Mouse (Mus musculus) megakaryocyte-erythroid progenitor cell, adult 5-6 weeks (primary cell): ENCODE data around the gene Hils1. TPM values are rescaled to one million over a fixed set of nuclear protein-coding genes. Genes with fewer than 3 reads are reported as not detected.
"Not testable (repeated sequence)": the region's sequence is repeated elsewhere in the genome, so short reads cannot be mapped to it uniquely, and the experiment has no call there.

Source experiments
- ATAC-seq: replicated peaks from 2 replicates; pipeline ENCODE4 v1.8.0; 2016; ENCODE audit warnings: mild to moderate bottlenecking, inconsistent platforms; ENCODE audit not compliant: severe bottlenecking, poor library complexity, low FRiP score, low TSS enrichment
- total RNA-seq, 2 experiments: library from RNA; stranded (forward) in 1 of 2; stranded (reverse) in 1 of 2; fragments of 200-1000, 215-1000 nt in 1 of 2; fragments of >200 nt in 1 of 2; fragmentation: Nextera tagmentation in 1 of 2; gene quantifications; 2 replicates each; pipeline ENCODE4 v1.2.3; 2014 to 2017

Hils1 gene
- total RNA-seq, 2 experiments from 2014 or later, result not detected

- ATAC-seq, result no peak
Observed at GRCm38 (mm10) chr11:95000128-95000527, 32.7 kb downstream of the Hils1 start.

- 0 out of 2 replicates have a peak, but pooled peaks have one; percentile 0 for ATAC-seq
Observed at GRCm38 (mm10) chr11:95000548-95000947, 33.2 kb downstream of the Hils1 start.

- ATAC-seq, result peak; percentile 13; the same call in 1 of the 2 replicates
Observed at GRCm38 (mm10) chr11:95001058-95001457, 33.7 kb downstream of the Hils1 start.

DNA sequence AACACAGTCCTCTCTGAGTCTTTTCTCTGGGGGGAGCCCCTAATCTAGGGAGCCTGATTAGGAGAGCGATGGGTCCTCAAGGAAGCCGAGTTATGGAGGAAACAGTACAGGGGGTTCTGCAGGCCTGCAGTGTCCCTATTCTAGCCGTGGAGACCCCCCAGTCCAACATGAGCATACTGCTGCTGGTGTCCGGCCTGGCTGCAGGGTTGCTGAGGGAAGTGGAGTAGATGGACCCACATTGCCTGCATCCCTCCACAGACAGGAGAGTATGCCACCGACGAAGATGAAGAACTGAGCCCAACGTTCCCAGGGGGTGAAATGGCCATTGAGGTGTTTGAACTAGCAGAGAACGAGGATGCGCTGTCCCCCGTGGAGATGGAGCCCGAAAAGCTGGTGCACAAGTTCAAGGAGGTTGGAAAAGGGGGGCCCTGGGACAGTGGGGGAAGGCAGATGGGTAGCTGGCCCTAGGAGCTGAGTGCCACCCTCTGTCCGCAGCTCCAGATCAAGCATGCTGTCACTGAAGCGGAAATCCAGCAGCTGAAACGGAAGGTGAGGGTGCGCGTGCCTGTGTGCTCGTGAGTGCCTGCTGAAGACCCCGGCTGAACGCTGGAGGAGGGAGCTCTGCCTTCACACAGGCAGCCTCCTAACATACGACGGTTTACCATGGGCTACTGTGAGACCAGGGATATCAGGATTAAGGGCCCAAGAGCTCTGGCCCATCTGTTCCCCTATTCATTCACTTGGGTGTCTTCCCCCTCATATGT lies 34.4 kb downstream of the Hils1 start:
- no peak for ATAC-seq

GRCm38 (mm10) chr11:95002705-95003104 lies 35.3 kb downstream of the Hils1 start:
- no peak for ATAC-seq

DNA sequence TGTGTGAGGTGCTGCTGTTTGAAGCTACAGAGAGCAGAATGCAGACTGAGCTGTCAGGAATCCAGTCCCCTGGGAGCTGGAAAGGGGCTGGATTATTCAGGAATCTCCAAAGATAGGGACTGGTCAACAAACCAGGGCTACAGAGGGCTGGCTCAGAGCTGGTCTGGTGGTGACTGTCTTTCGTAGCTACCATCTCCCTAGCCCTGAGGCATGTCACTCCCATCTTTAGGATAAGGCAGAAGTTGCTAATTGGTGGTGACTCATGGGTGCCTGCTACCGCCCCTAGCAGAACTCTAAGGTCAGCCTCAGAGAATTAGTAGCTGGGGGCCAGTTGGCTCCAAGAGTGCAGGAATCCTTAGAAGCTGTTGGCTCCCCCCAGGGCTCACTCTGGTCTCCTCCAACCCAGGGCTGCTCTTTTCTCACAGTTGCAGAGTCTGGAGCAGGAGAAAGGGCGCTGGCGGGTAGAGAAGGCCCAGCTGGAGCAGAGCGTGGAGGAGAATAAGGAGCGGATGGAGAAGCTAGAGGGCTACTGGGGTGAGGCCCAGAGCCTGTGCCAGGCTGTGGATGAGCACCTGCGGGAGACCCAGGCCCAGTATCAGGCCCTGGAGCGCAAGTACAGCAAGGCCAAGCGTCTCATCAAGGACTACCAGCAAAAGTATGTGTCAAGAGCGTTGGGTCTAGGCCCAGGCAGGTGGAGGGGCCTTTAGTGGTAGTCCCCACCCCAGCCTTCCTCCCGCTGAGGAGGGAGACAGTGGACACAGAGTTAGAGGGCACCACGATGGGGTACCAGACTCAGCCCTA lies 36.9 kb downstream of the Hils1 start:
- no peak for ATAC-seq

DNA sequence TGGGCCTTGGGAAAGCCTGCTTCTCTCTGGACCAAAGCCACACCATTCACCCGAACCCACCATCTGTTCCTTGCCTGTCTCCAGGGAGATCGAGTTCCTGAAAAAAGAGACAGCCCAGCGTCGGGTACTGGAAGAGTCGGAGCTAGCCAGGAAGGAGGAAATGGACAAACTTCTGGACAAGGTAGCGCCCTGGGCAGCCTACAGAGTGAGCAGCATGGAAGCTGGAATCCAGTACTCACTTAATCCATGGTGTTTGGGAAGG lies 37.5 kb downstream of the Hils1 start:
- ATAC-seq, result no peak

DNA sequence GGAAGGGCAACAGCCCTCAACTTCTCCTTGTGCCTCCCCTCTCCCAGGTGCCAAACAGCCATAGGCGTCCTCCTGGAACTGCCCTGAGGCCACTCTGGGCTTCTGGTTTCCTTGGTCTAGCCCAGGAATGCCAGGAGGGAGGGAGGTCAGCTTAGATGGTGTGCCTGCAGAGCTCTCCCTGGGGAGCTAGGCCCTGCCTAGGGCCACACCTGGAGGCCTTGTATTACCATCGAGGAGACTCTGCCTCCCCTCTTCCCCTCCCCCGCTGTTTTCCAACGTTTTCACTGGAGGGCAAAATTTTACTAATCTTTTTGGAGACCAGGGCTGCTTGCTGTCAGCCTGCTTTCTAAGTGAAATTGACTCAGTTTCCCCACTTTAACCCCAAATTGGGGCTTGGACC lies 38.6 kb downstream of the Hils1 start:
- ATAC-seq, result no peak

- ATAC-seq, result peak; percentile 23; the same call in 1 of the 2 replicates
Observed at GRCm38 (mm10) chr11:95006525-95007219, 39.3 kb downstream of the Hils1 start.

DNA sequence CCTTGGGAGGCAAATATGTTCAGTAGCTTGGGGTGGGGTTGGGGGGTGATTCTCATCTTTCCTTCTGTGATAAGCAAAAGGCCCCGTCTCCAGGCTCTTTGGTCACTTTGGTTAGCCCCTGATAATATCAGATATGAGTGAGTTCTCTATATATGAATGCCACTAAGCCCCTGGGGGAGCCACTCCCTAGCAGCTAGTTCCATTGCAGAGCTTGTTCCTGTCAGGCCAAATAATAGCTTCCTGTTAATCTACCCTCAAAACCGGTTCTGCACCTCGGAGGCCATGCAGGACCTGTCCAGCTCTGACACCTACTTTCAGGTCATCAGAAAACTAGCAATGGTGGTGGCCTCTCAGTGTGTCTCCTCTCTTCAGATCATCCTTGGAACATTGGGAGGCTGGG lies 40.0 kb downstream of the Hils1 start:
- no peak for ATAC-seq

- 0 out of 2 replicates have a peak, but pooled peaks have one; percentile 3 for ATAC-seq
Observed at GRCm38 (mm10) chr11:95008661-95009628, 41.6 kb downstream of the Hils1 start.

DNA sequence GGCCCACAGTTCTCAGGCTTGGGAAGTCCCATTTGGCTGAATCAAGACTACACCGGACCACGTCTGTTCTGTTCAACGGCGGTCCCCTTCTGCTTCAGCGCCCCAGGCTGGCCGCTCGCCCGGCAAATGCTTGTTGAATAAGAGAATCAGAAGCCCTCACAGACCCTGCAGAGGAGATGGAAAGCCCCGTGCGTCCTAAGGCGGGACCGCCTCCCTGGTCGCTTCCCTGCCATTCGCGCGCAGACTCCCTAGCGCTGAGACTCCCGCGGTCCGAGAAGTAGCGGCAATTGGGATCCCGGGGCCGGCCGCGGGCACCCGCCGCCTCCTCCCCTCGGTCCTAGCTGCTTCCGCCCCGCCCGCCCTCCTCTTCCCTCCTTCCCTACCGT lies 42.2 kb downstream of the Hils1 start, which contains the start of gene Samd14:
Samd14 (plus strand) TSS at position 251 of the 386 bp plus-strand sequence.
- ATAC-seq, result peak; percentile 20; the same call in 1 of the 2 replicates

- no peak for ATAC-seq
Observed at GRCm38 (mm10) chr11:95010141-95010739, 42.8 kb downstream of the Hils1 start.

DNA sequence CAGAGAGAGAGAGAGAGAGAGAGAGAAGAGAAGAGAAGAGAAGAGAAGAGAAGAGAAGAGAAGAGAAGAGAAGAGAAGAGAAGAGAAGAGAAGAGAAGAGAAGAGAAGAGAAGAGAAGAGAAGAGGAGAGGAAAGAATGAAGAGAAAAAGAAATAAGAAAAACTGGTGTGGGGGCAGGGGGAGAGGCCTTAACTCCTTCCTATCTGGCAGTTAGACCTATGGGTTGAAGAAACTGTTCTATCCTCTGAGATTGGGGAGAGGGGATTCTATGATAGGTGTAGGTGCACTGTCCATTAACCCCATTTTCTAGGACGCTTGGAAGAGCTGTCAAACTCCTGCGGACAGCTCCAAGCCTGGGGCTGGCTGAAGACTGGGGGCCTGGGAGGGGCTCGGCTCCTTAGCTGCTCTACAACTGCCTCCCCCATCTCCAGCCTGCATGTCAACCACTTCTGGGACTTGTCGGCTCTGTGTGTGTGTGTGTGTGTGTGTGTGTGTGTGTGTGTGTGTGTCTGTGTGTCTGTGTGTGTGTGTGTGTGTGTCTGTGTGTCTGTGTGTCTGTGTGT lies 43.5 kb downstream of the Hils1 start:
- not testable (repeated sequence) for ATAC-seq

- no peak for ATAC-seq
Observed at GRCm38 (mm10) chr11:95011416-95011815, 44.0 kb downstream of the Hils1 start.

DNA sequence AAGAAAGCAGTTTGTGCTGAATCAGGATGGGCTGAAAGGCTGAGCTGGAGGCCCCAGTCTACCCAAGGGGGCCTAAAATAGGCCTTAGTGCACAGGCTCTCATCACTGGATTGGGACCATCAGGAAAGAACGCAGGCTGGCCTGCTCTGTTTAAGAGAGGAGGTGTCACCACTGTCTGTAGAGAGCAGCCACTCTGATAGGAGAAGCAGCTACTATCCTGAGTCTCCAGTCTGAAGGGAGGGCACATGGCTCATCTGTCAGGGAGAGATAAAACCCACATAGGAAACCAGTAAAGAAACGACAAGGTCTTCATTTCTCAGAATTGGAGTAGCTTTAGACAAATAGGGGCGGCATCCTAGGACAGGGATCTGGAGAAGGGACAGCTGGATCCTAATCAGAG lies 44.7 kb downstream of the Hils1 start:
- ATAC-seq, result peak; percentile 91

- ATAC-seq, result no peak
Observed at GRCm38 (mm10) chr11:95012487-95012886, 45.1 kb downstream of the Hils1 start.

GRCm38 (mm10) chr11:95015484-95015883 lies 48.1 kb downstream of the Hils1 start:
- ATAC-seq, result no peak
